Mouse (Mus musculus) bone marrow, adult 2 months (tissue): Measurements from ENCODE around the gene Nrp2.

Experiments used
- CTCF ChIP-seq: fragments of 200-500 bp; IDR thresholded peaks from 2 replicates; pipeline ENCODE4 v1.5.1; 2011; ENCODE audit warnings: low read length, control low read depth; ENCODE audit not compliant: control insufficient read depth, insufficient read depth
- POLR2A ChIP-seq: fragments of 200-500 bp; IDR thresholded peaks from 2 replicates; pipeline ENCODE4 v1.6.1; 2011; ENCODE audit warnings: low read depth, mild to moderate bottlenecking, control low read depth, low read length, borderline replicate concordance; ENCODE audit not compliant: control insufficient read depth

- TF ChIP-seq CTCF (no peak), POLR2A (no peak)
Observed at GRCm38 (mm10) chr1:62705517-62705981, 2.5 kb downstream of the Nrp2 start.
